Mouse (Mus musculus): ENCODE data around the gene BC049352. TPM values are rescaled to one million over a fixed set of nuclear protein-coding genes. Genes with fewer than 3 reads are reported as not detected.
A peak's percentile ranks its signal among the peaks of the same experiment; 100 is the strongest.

The BC049352 gene
- total and polyA plus RNA-seq, 2 experiments from 2014 or later: 0.26 TPM; not detected in 1

- DNase-seq (ENCODE audit: low spot score) (no peak), ATAC-seq (ENCODE audit: low FRiP score) (no peak)
- Histone ChIP-seq H3K4me1 (ENCODE audit: insufficient read depth, low read length) (no peaks in the 10 kb centered on the region), H3K27ac (ENCODE audit: low read depth, low read length) (no peak overlapping the region), H3K27me3 (ENCODE audit: insufficient read depth, low read length) (no peaks in the 10 kb centered on the region), H3K4me3 (ENCODE audit: low read depth, low read length) (no peak overlapping the region), H3K9me3 (ENCODE audit: low read length) (no peaks in the 10 kb centered on the region), H3K9ac (replicated peaks; ENCODE audit: low read length, poor library complexity, severe bottlenecking) (no peak overlapping the region), H3K4me2 (ENCODE audit: low read depth, low read length, poor library complexity, severe bottlenecking) (no peak overlapping the region), H3K36me3 (ENCODE audit: insufficient read depth, low read length) (no peaks in the 10 kb centered on the region)
- WGBS: 73% methylated on average over 5 of the region's 5 CpGs
- TF ChIP-seq CTCF (IDR thresholded peaks at IDR 0.05): no peak
Observed at GRCm38 (mm10) chr9:45205143-45205542, 23.3 kb downstream of the BC049352 start.

GRCm38 (mm10) chr9:45206121-45206520, 24.3 kb downstream of the BC049352 start:
- no peaks in the 10 kb centered on the region for H3K9me3 ChIP-seq (ENCODE audit: low read length)
- TF ChIP-seq CTCF (IDR thresholded peaks at IDR 0.05): no peak
- no peaks in the 10 kb centered on the region for H3K36me3 ChIP-seq (ENCODE audit: insufficient read depth, low read length)
- no peak for DNase-seq (ENCODE audit: low spot score)
- 72% methylated on average over 4 of the region's 4 CpGs for WGBS
- H3K27me3 ChIP-seq (ENCODE audit: insufficient read depth, low read length): no peaks in the 10 kb centered on the region
- H3K4me2 ChIP-seq (ENCODE audit: low read depth, low read length, poor library complexity, severe bottlenecking): no peak overlapping the region
- H3K9ac ChIP-seq (replicated peaks; ENCODE audit: low read length, poor library complexity, severe bottlenecking): no peak overlapping the region
- H3K4me1 ChIP-seq (ENCODE audit: insufficient read depth, low read length): no peaks in the 10 kb centered on the region
- no peak overlapping the region for H3K27ac ChIP-seq (ENCODE audit: low read depth, low read length)
- no peak for ATAC-seq (ENCODE audit: low FRiP score)
- H3K4me3 ChIP-seq (ENCODE audit: low read depth, low read length): no peak overlapping the region

- no peak for DNase-seq (ENCODE audit: low spot score)
- H3K9ac ChIP-seq (replicated peaks; ENCODE audit: low read length, poor library complexity, severe bottlenecking): no peak overlapping the region
- no peak for TF ChIP-seq CTCF (IDR thresholded peaks at IDR 0.05)
- H3K27ac ChIP-seq (ENCODE audit: low read depth, low read length): no peak overlapping the region
- H3K36me3 ChIP-seq (ENCODE audit: insufficient read depth, low read length): no peaks in the 10 kb centered on the region
- 80% methylated on average over 7 of the region's 7 CpGs for WGBS
- no peaks in the 10 kb centered on the region for H3K9me3 ChIP-seq (ENCODE audit: low read length)
- no peaks in the 10 kb centered on the region for H3K27me3 ChIP-seq (ENCODE audit: insufficient read depth, low read length)
- H3K4me2 ChIP-seq (ENCODE audit: low read depth, low read length, poor library complexity, severe bottlenecking): no peak overlapping the region
- H3K4me1 ChIP-seq (ENCODE audit: insufficient read depth, low read length): no peaks in the 10 kb centered on the region
- H3K4me3 ChIP-seq (ENCODE audit: low read depth, low read length): no peak overlapping the region
- no peak for ATAC-seq (ENCODE audit: low FRiP score)
Observed at GRCm38 (mm10) chr9:45207015-45207743, 25.4 kb downstream of the BC049352 start.

- WGBS: 70% methylated on average over 6 of the region's 6 CpGs
- no peak overlapping the region for H3K4me3 ChIP-seq (ENCODE audit: low read depth, low read length)
- no peaks in the 10 kb centered on the region for H3K9me3 ChIP-seq (ENCODE audit: low read length)
- no peak overlapping the region for H3K9ac ChIP-seq (replicated peaks; ENCODE audit: low read length, poor library complexity, severe bottlenecking)
- H3K4me2 ChIP-seq (ENCODE audit: low read depth, low read length, poor library complexity, severe bottlenecking): no peak overlapping the region
- DNase-seq (ENCODE audit: low spot score) (no peak), ATAC-seq (ENCODE audit: low FRiP score) (no peak)
- H3K27me3 ChIP-seq (ENCODE audit: insufficient read depth, low read length): no peaks in the 10 kb centered on the region
- no peak overlapping the region for H3K27ac ChIP-seq (ENCODE audit: low read depth, low read length)
- no peaks in the 10 kb centered on the region for H3K36me3 ChIP-seq (ENCODE audit: insufficient read depth, low read length)
- TF ChIP-seq CTCF (IDR thresholded peaks at IDR 0.05): no peak
- no peaks in the 10 kb centered on the region; the same call in 1 of the 2 replicates for H3K4me1 ChIP-seq (ENCODE audit: insufficient read depth, low read length)
Observed at GRCm38 (mm10) chr9:45212001-45212400, 30.2 kb downstream of the BC049352 start.

- Histone ChIP-seq H3K9ac (replicated peaks; ENCODE audit: low read length, poor library complexity, severe bottlenecking) (no peak overlapping the region), H3K4me1 (ENCODE audit: insufficient read depth, low read length) (no peaks in the 10 kb centered on the region; the same call in 1 of the 2 replicates), H3K27me3 (ENCODE audit: insufficient read depth, low read length) (no peaks in the 10 kb centered on the region), H3K4me2 (ENCODE audit: low read depth, low read length, poor library complexity, severe bottlenecking) (no peak overlapping the region), H3K9me3 (ENCODE audit: low read length) (no peaks in the 10 kb centered on the region), H3K4me3 (ENCODE audit: low read depth, low read length) (no peak overlapping the region), H3K27ac (ENCODE audit: low read depth, low read length) (no peak overlapping the region), H3K36me3 (ENCODE audit: insufficient read depth, low read length) (no peaks in the 10 kb centered on the region)
- 48% methylated on average over 11 of the region's 11 CpGs for WGBS
- ATAC-seq (ENCODE audit: low FRiP score) (no peak), DNase-seq (ENCODE audit: low spot score) (peak; percentile 5)
- no peak for TF ChIP-seq CTCF (IDR thresholded peaks at IDR 0.05)
Observed at GRCm38 (mm10) chr9:45215526-45216179, 33.8 kb downstream of the BC049352 start.

- Histone ChIP-seq H3K4me3 (ENCODE audit: low read depth, low read length) (no peak overlapping the region), H3K4me2 (ENCODE audit: low read depth, low read length, poor library complexity, severe bottlenecking) (no peak overlapping the region), H3K9me3 (ENCODE audit: low read length) (no peaks in the 10 kb centered on the region), H3K27me3 (ENCODE audit: insufficient read depth, low read length) (no peaks in the 10 kb centered on the region), H3K27ac (ENCODE audit: low read depth, low read length) (no peak overlapping the region), H3K36me3 (ENCODE audit: insufficient read depth, low read length) (no peaks in the 10 kb centered on the region), H3K4me1 (ENCODE audit: insufficient read depth, low read length) (no peaks in the 10 kb centered on the region; the same call in 1 of the 2 replicates), H3K9ac (replicated peaks; ENCODE audit: low read length, poor library complexity, severe bottlenecking) (no peak overlapping the region)
- DNase-seq (ENCODE audit: low spot score) (no peak), ATAC-seq (ENCODE audit: low FRiP score) (no peak)
- TF ChIP-seq CTCF (IDR thresholded peaks at IDR 0.05): no peak
- WGBS: 95% methylated on average over 3 of the region's 3 CpGs
Observed at GRCm38 (mm10) chr9:45219644-45220043, 37.8 kb downstream of the BC049352 start.
